Mouse (Mus musculus): ENCODE results near the gene Max. TPM values are rescaled to one million over a fixed set of nuclear protein-coding genes. Genes with fewer than 3 reads are reported as not detected.

The Max gene
- polyA plus RNA-seq, 1 experiment from 2014 or later, result 7.4 TPM

GRCm38 (mm10) chr12:76897006-76897405 lies 65.0 kb downstream of the Max start:
- Histone ChIP-seq H3K9me3 (no peaks in the 10 kb centered on the region), H3K27me3 (replicated peaks) (no peaks in the 10 kb centered on the region), H3K4me1 (peaks cover 26% of the 10 kb centered on the region), H3K9ac (no peak overlapping the region), H3K4me2 (no peak overlapping the region), H3K27ac (replicated peaks) (no peak overlapping the region), H3K36me3 (peaks cover 35% of the 10 kb centered on the region), H3K4me3 (no peak overlapping the region)
- ATAC-seq (ENCODE audit: extremely low read depth, insufficient number of reproducible peaks, low FRiP score, low TSS enrichment), result no peak
- WGBS, result 84% methylated on average over 10 of the region's 10 CpGs

GRCm38 (mm10) chr12:76896566-76896965 lies 65.4 kb downstream of the Max start:
- ATAC-seq (ENCODE audit: extremely low read depth, insufficient number of reproducible peaks, low FRiP score, low TSS enrichment), result no peak
- H3K4me2 ChIP-seq, result no peak overlapping the region
- no peaks in the 10 kb centered on the region for H3K27me3 ChIP-seq (replicated peaks)
- H3K9me3 ChIP-seq, result no peaks in the 10 kb centered on the region
- WGBS, result 79% methylated on average over 4 of the region's 4 CpGs
- no peak overlapping the region for H3K4me3 ChIP-seq
- peak overlapping the region; percentile 74 for H3K27ac ChIP-seq (replicated peaks)
- H3K4me1 ChIP-seq, result peaks cover 28% of the 10 kb centered on the region
- H3K9ac ChIP-seq, result no peak overlapping the region
- H3K36me3 ChIP-seq, result peaks cover 39% of the 10 kb centered on the region

- Histone ChIP-seq H3K27ac (replicated peaks) (peak overlapping the region; percentile 74), H3K4me2 (0 out of 2 replicates have a peak overlapping the region, but pooled peaks have one; percentile 15), H3K4me3 (no peak overlapping the region), H3K27me3 (replicated peaks) (no peaks in the 10 kb centered on the region), H3K9me3 (no peaks in the 10 kb centered on the region), H3K9ac (peak overlapping the region; percentile 33; the same call in 1 of the 2 replicates), H3K36me3 (peaks cover 40% of the 10 kb centered on the region), H3K4me1 (peaks cover 33% of the 10 kb centered on the region)
- WGBS, result 20% methylated on average over 7 of the region's 7 CpGs
- ATAC-seq (ENCODE audit: extremely low read depth, insufficient number of reproducible peaks, low FRiP score, low TSS enrichment), result peak; percentile 35; the same call in 1 of the 2 replicates
Observed at GRCm38 (mm10) chr12:76895777-76896176, 66.2 kb downstream of the Max start.

GRCm38 (mm10) chr12:76894792-76895559 lies 67.0 kb downstream of the Max start:
- Histone ChIP-seq H3K4me1 (peaks cover 33% of the 10 kb centered on the region), H3K4me2 (no peak overlapping the region), H3K27ac (replicated peaks) (peak overlapping the region; percentile 74), H3K27me3 (replicated peaks) (no peaks in the 10 kb centered on the region), H3K9ac (peak overlapping the region; percentile 21; the same call in 1 of the 2 replicates), H3K36me3 (peaks cover 38% of the 10 kb centered on the region), H3K9me3 (no peaks in the 10 kb centered on the region), H3K4me3 (no peak overlapping the region)
- 62% methylated on average over 10 of the region's 10 CpGs for WGBS
- ATAC-seq (ENCODE audit: extremely low read depth, insufficient number of reproducible peaks, low FRiP score, low TSS enrichment), result no peak

GRCm38 (mm10) chr12:76892910-76893695 lies 68.9 kb downstream of the Max start:
- no peaks in the 10 kb centered on the region for H3K9me3 ChIP-seq
- no peak for ATAC-seq (ENCODE audit: extremely low read depth, insufficient number of reproducible peaks, low FRiP score, low TSS enrichment)
- no peak overlapping the region for H3K9ac ChIP-seq
- 89% methylated on average over 16 of the region's 16 CpGs for WGBS
- no peak overlapping the region for H3K27ac ChIP-seq (replicated peaks)
- no peaks in the 10 kb centered on the region for H3K27me3 ChIP-seq (replicated peaks)
- no peak overlapping the region for H3K4me2 ChIP-seq
- H3K36me3 ChIP-seq, result peaks cover 30% of the 10 kb centered on the region
- no peak overlapping the region for H3K4me3 ChIP-seq
- H3K4me1 ChIP-seq, result peaks cover 33% of the 10 kb centered on the region

- Histone ChIP-seq H3K9ac (no peak overlapping the region), H3K4me2 (no peak overlapping the region), H3K4me1 (peaks cover 36% of the 10 kb centered on the region), H3K9me3 (no peaks in the 10 kb centered on the region), H3K27ac (replicated peaks) (no peak overlapping the region), H3K4me3 (no peak overlapping the region), H3K27me3 (replicated peaks) (no peaks in the 10 kb centered on the region), H3K36me3 (peaks cover 30% of the 10 kb centered on the region)
- no peak for ATAC-seq (ENCODE audit: extremely low read depth, insufficient number of reproducible peaks, low FRiP score, low TSS enrichment)
- WGBS, result 75% methylated on average over 3 of the region's 3 CpGs
Observed at GRCm38 (mm10) chr12:76891160-76891559, 70.8 kb downstream of the Max start.

- 86% methylated on average over 11 of the region's 11 CpGs for WGBS
- H3K4me3 ChIP-seq, result no peak overlapping the region
- H3K36me3 ChIP-seq, result peaks cover 30% of the 10 kb centered on the region
- no peaks in the 10 kb centered on the region for H3K9me3 ChIP-seq
- H3K4me2 ChIP-seq, result no peak overlapping the region
- H3K4me1 ChIP-seq, result peaks cover 24% of the 10 kb centered on the region
- no peak overlapping the region for H3K9ac ChIP-seq
- ATAC-seq (ENCODE audit: extremely low read depth, insufficient number of reproducible peaks, low FRiP score, low TSS enrichment), result no peak
- H3K27ac ChIP-seq (replicated peaks), result no peak overlapping the region
- no peaks in the 10 kb centered on the region for H3K27me3 ChIP-seq (replicated peaks)
Observed at GRCm38 (mm10) chr12:76889404-76890184, 72.4 kb downstream of the Max start.

- Histone ChIP-seq H3K9me3 (no peaks in the 10 kb centered on the region), H3K4me1 (peaks cover 34% of the 10 kb centered on the region), H3K27me3 (replicated peaks) (no peaks in the 10 kb centered on the region), H3K4me2 (no peak overlapping the region), H3K4me3 (no peak overlapping the region), H3K9ac (no peak overlapping the region), H3K36me3 (peaks cover 30% of the 10 kb centered on the region), H3K27ac (replicated peaks) (no peak overlapping the region)
- WGBS, result 69% methylated on average over 12 of the region's 12 CpGs
- ATAC-seq (ENCODE audit: extremely low read depth, insufficient number of reproducible peaks, low FRiP score, low TSS enrichment), result no peak
Observed at GRCm38 (mm10) chr12:76887941-76888340, 74.1 kb downstream of the Max start.

Other genes starting within 250 kb of the Max start
- 155 and 187 TPM in 2 replicates for gene Churc1, start 196.7 kb downstream of the Max start, polyA plus RNA-seq (2015; fragmentation: Nextera tagmentation; extraction: Ambion mirVana)
- 25.9 and 26.5 TPM in 2 replicates for gene Fntb, start 196.6 kb downstream of the Max start, polyA plus RNA-seq (2015; fragmentation: Nextera tagmentation; extraction: Ambion mirVana)
- gene Gpx2, start 166.6 kb downstream of the Max start, polyA plus RNA-seq (2015; fragmentation: Nextera tagmentation; extraction: Ambion mirVana), result 0.72 and 1.7 TPM in 2 replicates
- gene Rab15, start 139.3 kb downstream of the Max start, polyA plus RNA-seq (2015; fragmentation: Nextera tagmentation; extraction: Ambion mirVana), result 3.8 and 4.1 TPM in 2 replicates